Mouse (Mus musculus) brain, embryonic 18.5 days (tissue): ENCODE measurements around the gene Zfp442.
"Not testable (repeated sequence)": the region's sequence is repeated elsewhere in the genome, so short reads cannot be mapped to it uniquely, and the experiment has no call there.

ENCODE experiments used
- DNase-seq: peaks from one replicate; pipeline ENCODE4 v3.0.0-alpha.2; 2012; ENCODE audit warnings: low read depth, low spot score

Gene Zfp442

GRCm38 (mm10) chr2:150451180-150451919 lies at the start of gene Zfp442:
TSS of gene Zfp442 (minus strand) at chr2:150451486.
- peak; percentile 10 for DNase-seq

DNA sequence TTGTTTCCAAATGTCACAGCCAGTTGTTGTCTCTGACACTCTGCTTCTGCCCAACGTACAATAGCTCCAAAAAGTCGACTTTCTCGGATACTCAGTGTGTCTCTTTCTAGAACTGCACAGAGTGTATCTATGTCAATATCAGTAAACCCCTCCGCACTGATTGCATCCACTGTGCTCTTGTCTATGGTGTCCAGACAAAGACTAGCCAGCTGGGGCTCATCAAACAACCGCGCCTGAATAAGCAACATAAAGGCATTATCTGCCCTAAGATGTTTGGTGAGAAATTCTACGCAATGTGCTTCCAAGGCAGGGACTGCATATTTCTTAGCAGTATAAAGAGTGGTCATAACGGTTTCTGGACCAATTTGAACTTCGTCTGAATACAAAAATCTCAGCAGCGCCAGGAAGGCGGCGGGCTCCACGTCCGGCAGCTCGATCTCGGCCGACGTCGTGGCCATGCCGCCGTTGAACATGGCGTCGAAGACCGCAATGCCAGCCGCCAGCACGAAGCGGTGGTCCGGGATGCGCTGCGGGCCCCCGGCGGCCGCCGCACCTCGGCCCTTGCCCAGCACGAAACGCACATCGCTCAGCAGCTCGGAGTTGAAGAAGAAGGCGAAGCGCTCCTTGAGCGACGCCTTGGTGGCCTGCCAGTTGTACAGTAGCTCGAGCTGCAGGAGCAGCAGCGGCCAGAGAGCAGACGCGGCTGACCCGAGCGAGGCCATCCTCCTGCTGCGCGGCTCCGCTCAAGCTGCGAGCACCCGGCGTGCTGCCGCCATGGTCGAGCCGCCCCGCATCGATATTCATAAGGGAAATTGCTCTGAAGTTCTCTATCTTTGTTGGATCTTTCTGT lies 49.1 kb upstream of the Zfp442 start:
- not testable (repeated sequence) for DNase-seq

- DNase-seq, result no peak
Measured at GRCm38 (mm10) chr2:150493031-150493430, 41.7 kb upstream of the Zfp442 start.

DNA sequence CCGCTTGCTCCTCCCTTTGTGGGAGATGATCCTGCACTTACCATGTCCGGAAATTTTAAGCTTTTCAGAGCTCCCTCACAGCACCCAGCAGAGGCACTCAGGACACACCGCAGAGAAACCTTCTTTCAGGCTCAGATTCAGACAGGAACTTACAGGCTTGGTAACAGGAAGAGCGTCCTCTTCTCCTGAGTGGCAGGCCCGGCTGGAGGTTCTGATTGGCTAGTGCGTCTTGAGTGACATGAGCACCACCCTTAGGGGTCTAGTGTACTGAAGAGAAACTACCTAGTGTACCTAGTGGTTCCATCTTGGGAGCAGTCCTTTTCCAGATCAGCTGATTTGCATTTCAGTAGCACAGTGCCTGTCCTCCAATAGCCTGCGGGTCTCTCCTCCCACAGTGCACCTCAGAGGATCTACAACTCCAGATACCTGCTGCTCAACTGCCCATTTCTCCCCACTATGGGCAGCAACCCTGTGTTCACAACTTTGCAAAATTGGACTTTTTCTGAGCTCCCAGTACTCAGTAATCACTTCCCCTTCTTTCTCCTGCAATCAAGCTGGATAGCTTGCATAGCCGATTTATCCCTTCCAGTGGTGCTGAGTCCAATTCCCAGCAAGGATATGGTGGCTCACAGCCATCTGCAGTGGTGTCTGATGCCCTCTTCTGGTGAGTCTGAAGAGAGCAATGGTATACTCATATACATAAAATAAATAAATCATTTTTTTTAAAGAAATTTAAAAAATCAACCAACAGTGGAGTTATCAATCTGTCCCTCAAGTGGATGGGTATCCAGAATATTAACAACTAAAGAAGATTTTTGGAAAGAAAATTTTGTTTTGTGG lies 33.9 kb upstream of the Zfp442 start, which contains the start of gene Zfp345:
Gene Zfp345, minus strand, starts transcription at position 153 of the 840 bp plus-strand sequence.
- DNase-seq, result not testable (repeated sequence)

DNA sequence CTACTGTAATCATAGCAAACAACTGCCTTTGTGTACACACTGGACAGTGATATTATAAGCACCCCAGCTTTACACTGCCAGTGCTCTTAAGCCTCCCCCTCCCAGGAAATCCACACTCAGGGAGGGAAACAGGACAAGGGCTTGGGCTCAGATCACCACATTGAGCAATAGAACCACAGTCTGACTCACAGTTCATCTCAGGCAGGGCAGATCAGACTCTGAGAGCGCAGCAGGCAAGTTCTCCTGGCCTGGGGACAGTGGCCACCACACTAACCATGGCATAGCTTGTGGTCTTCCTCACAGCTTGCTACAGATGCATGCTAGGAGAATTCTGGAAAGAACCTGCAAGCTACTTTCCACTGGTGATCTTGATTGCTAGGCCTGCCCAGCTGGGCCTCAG lies 12.2 kb downstream of the Zfp442 start:
- not testable (repeated sequence) for DNase-seq

- DNase-seq, result not testable (repeated sequence)
Measured at GRCm38 (mm10) chr2:150412146-150412545, 39.1 kb downstream of the Zfp442 start.

GRCm38 (mm10) chr2:150390198-150390597 lies 61.1 kb downstream of the Zfp442 start:
- DNase-seq, result no peak

GRCm38 (mm10) chr2:150385553-150386106 lies 65.7 kb downstream of the Zfp442 start:
- not testable (repeated sequence) for DNase-seq

- DNase-seq, result no peak
Measured at GRCm38 (mm10) chr2:150362878-150363229, 88.4 kb downstream of the Zfp442 start.

GRCm38 (mm10) chr2:150362113-150362877 lies 89.0 kb downstream of the Zfp442 start, which contains the start of gene 3300002I08Rik:
TSS of gene 3300002I08Rik (minus strand) at chr2:150362765.
- peak; percentile 83 for DNase-seq
